Mouse (Mus musculus): ENCODE measurements around the gene Ifngr1. TPM values are rescaled to one million over a fixed set of nuclear protein-coding genes. Genes with fewer than 3 reads are reported as not detected.

Ifngr1 gene
- total RNA-seq, 4 experiments from 2014 or later: 13.2 to 24.6 (median 20.5) TPM

- no peak for DNase-seq (ENCODE audit: low spot score in 2 of 2)
These were observed 47.9 kb downstream of the Ifngr1 start for GRCm38 (mm10) chr10:19639630-19640029.

- no peak for DNase-seq (ENCODE audit: low spot score in 2 of 2)
These were observed 53.4 kb downstream of the Ifngr1 start for GRCm38 (mm10) chr10:19645119-19645518.

- DNase-seq (ENCODE audit: low spot score in 2 of 2): no peak
These were observed 65.7 kb downstream of the Ifngr1 start for GRCm38 (mm10) chr10:19657426-19657825.

Other genes starting within 250 kb of the Ifngr1 start
- gene Olig3, start 235.4 kb upstream of the Ifngr1 start, total RNA-seq (2022): not detected
- gene Il22ra2, start 30.0 kb downstream of the Ifngr1 start, total RNA-seq (2022): not detected
- under 1 TPM in 1 of 4 experiments, not detected in 3; 0.27 TPM for gene Il20ra, start 120.6 kb downstream of the Ifngr1 start, total RNA-seq (2022)